Mouse (Mus musculus) G1E (cell line): ENCODE results near the gene Plekhj1. TPM values are rescaled to one million over a fixed set of nuclear protein-coding genes. Genes with fewer than 3 reads are reported as not detected.
A peak's percentile ranks its signal among the peaks of the same experiment; 100 is the strongest.

ENCODE experiments used
- ATAC-seq: 2 replicates; pipeline ENCODE4 v1.8.0; 2016; ENCODE audit warnings: mild to moderate bottlenecking; ENCODE audit not compliant: insufficient number of reproducible peaks, poor library complexity, low FRiP score, severe bottlenecking; ENCODE audit errors: extremely low read depth
- DNase-seq: peaks from one replicate; pipeline ENCODE4 v3.0.0; 2012; ENCODE audit warnings: low spot score
- H3K27me3 ChIP-seq: 2 replicates; pipeline ENCODE4 v1.6.1; 2012; ENCODE audit warnings: mild to moderate bottlenecking, low read length, inconsistent platforms; ENCODE audit not compliant: insufficient read depth
- H3K36me3 ChIP-seq: replicated peaks from 2 replicates; pipeline ENCODE3; 2012; ENCODE audit warnings: mild to moderate bottlenecking, inconsistent platforms
- H3K4me1 ChIP-seq: 2 replicates; pipeline ENCODE4 v1.6.1; 2012; ENCODE audit warnings: low read depth, low read length, inconsistent platforms, mixed read lengths; ENCODE audit not compliant: insufficient read depth
- H3K4me3 ChIP-seq: 2 replicates; pipeline ENCODE4 v1.5.1; 2012; ENCODE audit warnings: low read depth, mild to moderate bottlenecking, inconsistent platforms, low read length, moderate library complexity, mixed read lengths
- H3K9me3 ChIP-seq: replicated peaks from 2 replicates; pipeline ENCODE4 v1.6.1; 2012; ENCODE audit warnings: inconsistent platforms
- CTCF ChIP-seq: IDR thresholded peaks from 2 replicates; pipeline ENCODE4 v1.5.1; 2012; ENCODE audit warnings: low read depth, low read length, inconsistent platforms, mixed read lengths
- GATA1 ChIP-seq: IDR thresholded peaks from 2 replicates; pipeline ENCODE4 v1.6.1; 2012; ENCODE audit warnings: borderline replicate concordance, low read length, inconsistent platforms, mixed read lengths
- GATA2 ChIP-seq: IDR thresholded peaks from 2 replicates; pipeline ENCODE4 v1.6.1; 2012; ENCODE audit warnings: low read depth, low read length, inconsistent platforms, borderline replicate concordance
- POLR2AphosphoS5 ChIP-seq: IDR thresholded peaks from 2 replicates; pipeline ENCODE4 v1.6.1; 2012; ENCODE audit warnings: low read depth, low read length, inconsistent platforms; ENCODE audit not compliant: insufficient replicate concordance
- TAL1 ChIP-seq: conservative IDR thresholded peaks from 2 replicates; pipeline ENCODE4 v1.6.1; 2012; ENCODE audit warnings: low read depth, low read length, inconsistent platforms, mixed read lengths
- polyA plus RNA-seq: library from polyadenylated mRNA; stranded (reverse); fragments of >175 nt; gene quantifications from 2 replicates; pipeline ENCODE4 v1.2.3, GENCODE M21; 2012
- total RNA-seq, 2 experiments: library from RNA; stranded (forward) in 1 of 2; stranded (reverse) in 1 of 2; fragments of 200-1000 nt in 1 of 2; fragments of >200 nt in 1 of 2; fragmentation: Nextera tagmentation in 1 of 2; gene quantifications; 2 replicates each; pipeline ENCODE4 v1.2.3; 2014 to 2017

The Plekhj1 gene
- total and polyA plus RNA-seq, 3 experiments, result 68.0 to 325 (median 122) TPM

DNA sequence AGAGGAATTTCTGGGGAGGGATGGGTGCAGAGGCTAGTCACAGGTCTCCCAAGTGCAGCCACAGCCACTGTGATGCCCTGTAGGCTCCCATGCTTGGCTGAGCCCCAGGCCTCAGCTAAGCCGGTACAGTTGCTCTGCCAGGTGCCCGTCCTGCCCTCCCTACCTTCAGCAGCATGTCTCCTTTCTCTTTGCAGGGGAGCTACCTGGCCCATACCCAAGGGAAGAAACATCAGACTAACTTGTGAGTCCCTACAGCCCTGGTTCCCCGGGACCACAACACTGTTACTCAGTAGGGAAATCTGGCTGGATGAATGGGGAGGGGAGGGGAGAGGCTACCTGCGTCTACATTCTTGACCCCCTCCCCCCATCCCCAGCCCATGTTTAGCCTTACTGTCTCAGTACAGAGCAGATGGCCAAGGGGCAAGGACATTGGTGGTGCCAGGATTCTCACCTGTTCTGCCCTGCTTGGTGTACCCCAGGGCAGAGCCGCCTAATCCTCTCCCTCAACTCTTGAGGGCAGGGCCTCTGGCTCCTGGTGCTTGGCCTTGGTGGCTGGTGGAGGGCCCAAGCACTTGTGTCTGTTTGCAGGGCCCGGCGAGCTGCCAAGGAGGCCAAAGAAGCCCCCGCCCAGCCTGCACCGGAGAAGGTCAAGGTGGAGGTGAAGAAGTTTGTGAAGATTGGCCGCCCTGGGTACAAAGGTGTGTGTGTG lies 3.9 kb upstream of the Plekhj1 start:
- peaks cover 59% of the 10 kb centered on the region for H3K4me1 ChIP-seq
- H3K36me3 ChIP-seq, result peaks cover 80% of the 10 kb centered on the region
- H3K27me3 ChIP-seq, result no peaks in the 10 kb centered on the region; the same call in 1 of the 2 replicates
- no peak for TF ChIP-seq TAL1
- TF ChIP-seq CTCF, result no peak
- TF ChIP-seq GATA2, result no peak
- TF ChIP-seq GATA1, result no peak
- TF ChIP-seq POLR2AphosphoS5, result no peak
- H3K4me3 ChIP-seq, result no peak overlapping the region
- peaks cover 13% of the 10 kb centered on the region for H3K9me3 ChIP-seq
- ATAC-seq (no peak), DNase-seq (no peak)

DNA sequence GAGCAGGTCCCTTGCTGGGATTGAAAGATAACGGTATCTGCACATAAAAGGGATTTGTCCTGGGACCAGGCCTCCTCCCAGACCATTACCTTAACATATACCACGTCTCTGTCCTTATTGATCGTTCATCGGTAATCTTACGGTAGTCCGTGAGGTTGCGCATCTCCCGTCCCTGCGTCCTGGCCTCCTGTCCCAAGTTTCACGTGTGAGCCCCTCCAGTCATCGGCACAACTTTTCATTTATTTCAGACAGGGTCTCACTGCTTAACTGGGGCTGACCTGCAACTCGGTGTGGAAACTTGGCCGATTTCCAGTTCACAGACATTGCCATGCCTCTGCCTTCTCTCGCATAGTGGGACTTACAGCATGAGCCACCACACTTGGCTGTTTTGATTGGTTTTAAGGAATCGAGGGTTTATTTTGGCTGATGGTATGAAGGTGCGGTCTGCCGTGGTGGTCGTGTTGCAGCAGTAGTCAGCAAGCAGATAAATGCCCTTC lies 692 bp upstream of the Plekhj1 start:
- Histone ChIP-seq H3K36me3 (peaks cover 80% of the 10 kb centered on the region), H3K4me1 (peaks cover 71% of the 10 kb centered on the region), H3K4me3 (peak overlapping the region; percentile 86), H3K27me3 (no peaks in the 10 kb centered on the region), H3K9me3 (no peaks in the 10 kb centered on the region)
- DNase-seq (no peak), ATAC-seq (no peak)
- no peak for TF ChIP-seq CTCF
- TF ChIP-seq TAL1, result no peak
- TF ChIP-seq GATA1, result no peak
- TF ChIP-seq GATA2, result no peak
- no peak for TF ChIP-seq POLR2AphosphoS5

GRCm38 (mm10) chr10:80797186-80798149 lies 958 bp downstream of the Plekhj1 start:
- peak; percentile 23; the same call in 1 of the 2 replicates for ATAC-seq
- H3K9me3 ChIP-seq, result no peaks in the 10 kb centered on the region
- peaks cover 80% of the 10 kb centered on the region for H3K36me3 ChIP-seq
- H3K4me3 ChIP-seq, result peak overlapping the region; percentile 86
- peaks cover 72% of the 10 kb centered on the region for H3K4me1 ChIP-seq
- TF ChIP-seq TAL1 (no peak), POLR2AphosphoS5 (no peak; the same call in 1 of the 2 replicates)
- H3K27me3 ChIP-seq, result no peaks in the 10 kb centered on the region
- peak; percentile 79 for DNase-seq

DNA sequence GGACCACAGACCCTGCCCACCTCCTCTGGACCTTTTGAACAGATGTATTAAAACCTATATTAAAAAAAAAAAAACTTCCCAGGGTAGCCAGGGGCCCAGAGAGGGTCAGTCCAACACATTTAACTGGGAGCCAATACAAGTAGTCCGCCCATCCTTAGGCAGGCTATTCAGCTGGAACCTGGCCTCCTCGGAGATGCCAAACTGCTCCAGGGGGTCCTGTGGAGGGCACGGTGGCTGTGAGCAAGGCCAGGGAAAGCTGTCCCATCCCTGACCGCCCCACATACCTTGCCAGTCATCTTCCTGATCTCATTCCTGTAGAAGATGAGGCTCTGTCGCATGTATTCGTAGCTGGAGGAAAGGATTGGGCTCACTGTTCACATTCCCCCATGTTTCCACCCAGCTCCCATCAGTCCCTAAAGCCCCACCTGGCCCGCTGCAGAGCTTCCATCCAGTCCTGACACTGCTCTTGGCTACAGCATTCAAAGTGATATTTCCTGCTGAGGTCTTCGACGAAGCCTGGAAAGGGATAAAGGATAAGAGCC lies 2.0 kb downstream of the Plekhj1 start:
- Histone ChIP-seq H3K36me3 (peaks cover 80% of the 10 kb centered on the region), H3K4me3 (peak overlapping the region; percentile 86; the same call in 1 of the 2 replicates), H3K4me1 (peaks cover 74% of the 10 kb centered on the region), H3K27me3 (no peaks in the 10 kb centered on the region), H3K9me3 (no peaks in the 10 kb centered on the region)
- TF ChIP-seq GATA2 (no peak), POLR2AphosphoS5 (no peak), TAL1 (no peak), GATA1 (no peak), CTCF (no peak)
- DNase-seq, result no peak
- ATAC-seq, result no peak

DNA sequence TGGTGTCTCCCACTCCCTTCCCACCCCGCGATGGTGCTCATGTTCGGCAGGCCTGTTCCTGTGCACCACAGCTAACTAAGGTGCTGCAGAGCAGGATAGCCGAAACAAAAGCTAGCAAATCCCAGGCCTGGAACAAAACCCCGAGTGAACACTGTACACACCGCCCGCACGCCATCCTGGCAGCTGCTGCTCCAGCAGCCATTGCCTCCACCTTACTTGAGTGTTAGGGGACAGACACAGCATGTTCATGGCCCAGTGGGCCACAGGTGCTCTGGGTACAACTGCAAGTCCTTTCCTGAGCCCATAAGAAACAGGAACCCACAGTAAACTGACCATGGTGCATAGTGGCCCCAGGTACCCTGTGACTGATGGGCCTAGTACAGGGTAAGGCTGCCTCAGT lies 3.7 kb downstream of the Plekhj1 start:
- DNase-seq (no peak), ATAC-seq (no peak)
- Histone ChIP-seq H3K27me3 (no peaks in the 10 kb centered on the region), H3K36me3 (peaks cover 80% of the 10 kb centered on the region), H3K4me3 (peak overlapping the region; percentile 1; the same call in 1 of the 2 replicates), H3K9me3 (no peaks in the 10 kb centered on the region), H3K4me1 (peaks cover 69% of the 10 kb centered on the region)
- TF ChIP-seq GATA2 (no peak), POLR2AphosphoS5 (no peak), GATA1 (no peak), CTCF (no peak), TAL1 (no peak)
